Mouse (Mus musculus) liver, adult 2 months (tissue): ENCODE measurements around the gene Pld1. TPM values are rescaled to one million over a fixed set of nuclear protein-coding genes. Genes with fewer than 3 reads are reported as not detected.

Source experiments
- DNase-seq: peaks from one replicate; pipeline ENCODE4 v3.0.0-alpha.2; 2011; ENCODE audit warnings: low read depth, low spot score; ENCODE audit errors: extremely low read depth
- H3K27ac ChIP-seq: fragments of 200-500 bp; replicated peaks from 2 replicates; pipeline ENCODE4 v1.5.1; 2012; ENCODE audit warnings: low read depth, mild to moderate bottlenecking, control low read depth, inconsistent platforms, low read length; ENCODE audit not compliant: insufficient read depth
- H3K27me3 ChIP-seq: fragments of 200-500 bp; 2 replicates; pipeline ENCODE4 v1.6.1; 2012; ENCODE audit warnings: mild to moderate bottlenecking, moderate library complexity, low read length, inconsistent platforms; ENCODE audit not compliant: control insufficient read depth, insufficient read depth
- H3K36me3 ChIP-seq: fragments of 200-500 bp; 2 replicates; pipeline ENCODE4 v1.6.1; 2012; ENCODE audit warnings: low read length, inconsistent platforms; ENCODE audit not compliant: control insufficient read depth, insufficient read depth
- H3K4me1 ChIP-seq: fragments of 200-500 bp; 2 replicates; pipeline ENCODE4 v1.6.1; 2011; ENCODE audit warnings: low read length; ENCODE audit not compliant: control insufficient read depth, insufficient read depth
- H3K4me3 ChIP-seq: fragments of 200-500 bp; 2 replicates; pipeline ENCODE4 v1.5.1; 2011; ENCODE audit warnings: low read depth, mild to moderate bottlenecking, control low read depth, low read length, moderate library complexity; ENCODE audit not compliant: insufficient read depth
- H3K79me2 ChIP-seq: fragments of 200-500 bp; 2 replicates; pipeline ENCODE4 v1.6.1; 2012; ENCODE audit warnings: inconsistent platforms, mild to moderate bottlenecking, low read length, moderate library complexity; ENCODE audit not compliant: control insufficient read depth, insufficient read depth
- H3K9ac ChIP-seq: fragments of 200-500 bp; 2 replicates; pipeline ENCODE4 v1.6.1; 2012; ENCODE audit warnings: low read depth, mild to moderate bottlenecking, control low read depth, inconsistent platforms, low read length
- CTCF ChIP-seq: fragments of 200-500 bp; IDR thresholded peaks from 2 replicates; pipeline ENCODE4 v1.5.1; 2011; ENCODE audit warnings: low read depth, low read length, control low read depth
- POLR2A ChIP-seq: fragments of 200-500 bp; IDR thresholded peaks from 2 replicates; pipeline ENCODE4 v1.6.1; 2011; ENCODE audit warnings: low read length, control low read depth; ENCODE audit not compliant: insufficient read depth; ENCODE audit errors: extremely low read depth
- WGBS: fragments of 180-500 bp; shearing (Covaris S2); methylation state at CpG from one replicate; pipeline ENCODE4 v1.1.7; 2018; 5-methylcytosine and 5-hydroxymethylcytosine counted together
- polyA plus RNA-seq: library from polyadenylated mRNA; depleted of rRNA; stranded (reverse); fragments of >200 nt; gene quantifications from 2 replicates; pipeline ENCODE4 v1.2.3, GENCODE M21; 2012
- total RNA-seq: library from RNA; depleted of rRNA; stranded (reverse); fragments of >200 nt; gene quantifications from 2 replicates; pipeline ENCODE4 v1.2.3, GENCODE M21; 2014

Pld1 gene
- total and polyA plus RNA-seq, 2 experiments, result 1.9 to 8.4 TPM

GRCm38 (mm10) chr3:28012177-28012576 lies 73.7 kb downstream of the Pld1 start:
- whole genome bisulfite sequencing, result 45% methylated on average over 7 of the region's 7 CpGs
- peak; percentile 56 for DNase-seq
- TF ChIP-seq POLR2A (no peak), CTCF (no peak)

GRCm38 (mm10) chr3:28013441-28013840 lies 74.9 kb downstream of the Pld1 start:
- Histone ChIP-seq H3K36me3 (no peaks in the 10 kb centered on the region), H3K4me1 (no peaks in the 10 kb centered on the region), H3K27ac (no peak overlapping the region), H3K79me2 (peaks cover 11% of the 10 kb centered on the region; the same call in 1 of the 2 replicates), H3K27me3 (no peaks in the 10 kb centered on the region), H3K4me3 (no peak overlapping the region), H3K9ac (no peak overlapping the region)
- TF ChIP-seq CTCF, result no peak
- no peak for TF ChIP-seq POLR2A
- DNase-seq, result no peak
- 88% methylated on average over 6 of the region's 6 CpGs for WGBS

More at GRCm38 (mm10) chr3:28012177-28012576, 73.7 kb downstream of the Pld1 start:
- Histone ChIP-seq H3K36me3 (no peaks in the 10 kb centered on the region), H3K9ac (no peak overlapping the region), H3K4me3 (no peak overlapping the region), H3K4me1 (no peaks in the 10 kb centered on the region), H3K79me2 (peaks cover 17% of the 10 kb centered on the region; the same call in 1 of the 2 replicates), H3K27me3 (no peaks in the 10 kb centered on the region), H3K27ac (no peak overlapping the region)

- Histone ChIP-seq H3K79me2 (peaks cover 6% of the 10 kb centered on the region; the same call in 1 of the 2 replicates), H3K36me3 (no peaks in the 10 kb centered on the region), H3K27ac (no peak overlapping the region), H3K27me3 (no peaks in the 10 kb centered on the region), H3K4me1 (peaks cover 5% of the 10 kb centered on the region; the same call in 1 of the 2 replicates), H3K9ac (no peak overlapping the region), H3K4me3 (no peak overlapping the region)
- 56% methylated on average over 2 of the region's 2 CpGs for WGBS
- no peak for TF ChIP-seq CTCF
- TF ChIP-seq POLR2A, result no peak
- DNase-seq, result no peak
These were observed 78.5 kb downstream of the Pld1 start for GRCm38 (mm10) chr3:28017002-28017401.

GRCm38 (mm10) chr3:28019727-28020126 lies 81.2 kb downstream of the Pld1 start:
- Histone ChIP-seq H3K79me2 (peaks cover 6% of the 10 kb centered on the region; the same call in 1 of the 2 replicates), H3K4me3 (no peak overlapping the region), H3K27me3 (no peaks in the 10 kb centered on the region), H3K9ac (no peak overlapping the region), H3K4me1 (peaks cover 5% of the 10 kb centered on the region; the same call in 1 of the 2 replicates), H3K36me3 (no peaks in the 10 kb centered on the region; the same call in 1 of the 2 replicates), H3K27ac (no peak overlapping the region)
- no peak for TF ChIP-seq POLR2A
- TF ChIP-seq CTCF, result no peak
- peak; percentile 45 for DNase-seq
- WGBS, result 51% methylated on average over 4 of the region's 4 CpGs

GRCm38 (mm10) chr3:28020404-28020803 lies 81.9 kb downstream of the Pld1 start:
- peaks cover 6% of the 10 kb centered on the region; the same call in 1 of the 2 replicates for H3K79me2 ChIP-seq
- H3K27ac ChIP-seq, result no peak overlapping the region
- WGBS, result over 99% methylated on average over 2 of the region's 2 CpGs
- H3K27me3 ChIP-seq, result no peaks in the 10 kb centered on the region
- H3K36me3 ChIP-seq, result no peaks in the 10 kb centered on the region; the same call in 1 of the 2 replicates
- no peak overlapping the region for H3K9ac ChIP-seq
- no peak overlapping the region for H3K4me3 ChIP-seq
- TF ChIP-seq CTCF, result no peak
- TF ChIP-seq POLR2A, result no peak
- no peak for DNase-seq
- peaks cover 10% of the 10 kb centered on the region for H3K4me1 ChIP-seq

- no peak overlapping the region for H3K27ac ChIP-seq
- peaks cover 6% of the 10 kb centered on the region; the same call in 1 of the 2 replicates for H3K79me2 ChIP-seq
- H3K9ac ChIP-seq, result no peak overlapping the region
- no peak for DNase-seq
- TF ChIP-seq CTCF (no peak), POLR2A (no peak)
- no peaks in the 10 kb centered on the region for H3K27me3 ChIP-seq
- H3K4me1 ChIP-seq, result peaks cover 23% of the 10 kb centered on the region
- 94% methylated on average over 5 of the region's 5 CpGs for WGBS
- no peaks in the 10 kb centered on the region; the same call in 1 of the 2 replicates for H3K36me3 ChIP-seq
- H3K4me3 ChIP-seq, result no peak overlapping the region
These were observed 83.7 kb downstream of the Pld1 start for GRCm38 (mm10) chr3:28022191-28022590.
